Mouse (Mus musculus) olfactory bulb, adult 2 months (tissue): Measurements from ENCODE around the gene Gm49369.

ENCODE experiments used
- CTCF ChIP-seq: fragments of 200-500 bp; IDR thresholded peaks from 2 replicates; pipeline ENCODE4 v1.5.1; 2012; ENCODE audit warnings: low read depth, mild to moderate bottlenecking, low read length, moderate library complexity; ENCODE audit not compliant: insufficient read depth
- POLR2A ChIP-seq: fragments of 200-500 bp; IDR thresholded peaks from 2 replicates; pipeline ENCODE4 v1.6.1; 2012; ENCODE audit warnings: mild to moderate bottlenecking, low read depth, low read length, moderate library complexity; ENCODE audit not compliant: insufficient read depth

- TF ChIP-seq POLR2A = no peak
- no peak for TF ChIP-seq CTCF
Observed at GRCm38 (mm10) chr7:142396611-142397010, 14.1 kb upstream of the Gm49369 start.
